Mouse (Mus musculus): ENCODE results near the gene Mlkl. TPM values are rescaled to one million over a fixed set of nuclear protein-coding genes. Genes with fewer than 3 reads are reported as not detected.
"Not testable (repeated sequence)": the region's sequence is repeated elsewhere in the genome, so short reads cannot be mapped to it uniquely, and the experiment has no call there.

Gene Mlkl
- polyA plus RNA-seq, 1 experiment from 2014 or later, result 5.9 TPM

DNA sequence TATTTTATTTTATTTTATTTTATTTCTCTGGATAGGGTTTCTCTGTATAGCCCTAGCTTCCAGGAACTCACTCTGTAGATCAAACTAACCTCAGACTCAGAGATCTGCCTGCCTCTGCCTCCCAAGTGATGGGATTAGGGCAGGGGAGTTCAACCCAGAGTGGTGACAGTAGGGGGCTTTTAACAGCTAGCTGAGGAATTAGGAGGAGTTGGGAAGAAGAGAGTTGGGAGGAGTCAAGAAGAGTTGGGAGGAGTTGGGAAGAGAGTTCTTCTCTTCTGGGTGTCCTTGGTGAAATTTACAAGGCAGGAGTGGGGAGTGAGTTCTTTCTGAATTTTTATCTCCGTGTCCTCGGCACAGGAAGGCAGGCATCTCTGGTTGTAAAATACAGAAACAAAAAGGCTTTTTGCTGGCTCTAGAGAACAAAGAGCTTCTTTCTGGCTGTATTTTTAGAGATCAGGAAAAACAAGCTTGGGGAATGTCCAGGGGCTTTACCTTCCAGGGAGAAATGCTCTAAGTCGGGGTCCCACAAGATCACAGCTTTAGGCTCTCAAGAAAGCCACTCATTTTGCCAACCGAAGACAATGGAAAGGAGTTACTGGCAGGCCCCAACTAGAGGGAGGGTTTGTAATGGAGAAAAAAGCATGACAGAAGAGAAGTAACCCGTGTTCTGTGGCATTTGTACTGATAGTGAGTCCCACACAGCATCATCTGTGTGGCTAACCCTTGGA lies 34.7 kb downstream of the Mlkl start:
- H3K4me1 ChIP-seq (replicated peaks; ENCODE audit: control insufficient read depth, insufficient read depth, low read length); H3K9ac ChIP-seq (ENCODE audit: low read length); H3K27ac ChIP-seq (ENCODE audit: low read length); H3K27me3 ChIP-seq (ENCODE audit: control insufficient read depth, insufficient read depth, low read depth, low read length); ATAC-seq (ENCODE audit: low read depth); H3K9me3 ChIP-seq (ENCODE audit: control insufficient read depth, low read length); H3K4me3 ChIP-seq (ENCODE audit: low read length); H3K36me3 ChIP-seq (ENCODE audit: control insufficient read depth, insufficient read depth, low read length); H3K4me2 ChIP-seq (ENCODE audit: low read depth, low read length): not testable (repeated sequence)
- WGBS, result 56% methylated on average over 5 of the region's 5 CpGs

DNA sequence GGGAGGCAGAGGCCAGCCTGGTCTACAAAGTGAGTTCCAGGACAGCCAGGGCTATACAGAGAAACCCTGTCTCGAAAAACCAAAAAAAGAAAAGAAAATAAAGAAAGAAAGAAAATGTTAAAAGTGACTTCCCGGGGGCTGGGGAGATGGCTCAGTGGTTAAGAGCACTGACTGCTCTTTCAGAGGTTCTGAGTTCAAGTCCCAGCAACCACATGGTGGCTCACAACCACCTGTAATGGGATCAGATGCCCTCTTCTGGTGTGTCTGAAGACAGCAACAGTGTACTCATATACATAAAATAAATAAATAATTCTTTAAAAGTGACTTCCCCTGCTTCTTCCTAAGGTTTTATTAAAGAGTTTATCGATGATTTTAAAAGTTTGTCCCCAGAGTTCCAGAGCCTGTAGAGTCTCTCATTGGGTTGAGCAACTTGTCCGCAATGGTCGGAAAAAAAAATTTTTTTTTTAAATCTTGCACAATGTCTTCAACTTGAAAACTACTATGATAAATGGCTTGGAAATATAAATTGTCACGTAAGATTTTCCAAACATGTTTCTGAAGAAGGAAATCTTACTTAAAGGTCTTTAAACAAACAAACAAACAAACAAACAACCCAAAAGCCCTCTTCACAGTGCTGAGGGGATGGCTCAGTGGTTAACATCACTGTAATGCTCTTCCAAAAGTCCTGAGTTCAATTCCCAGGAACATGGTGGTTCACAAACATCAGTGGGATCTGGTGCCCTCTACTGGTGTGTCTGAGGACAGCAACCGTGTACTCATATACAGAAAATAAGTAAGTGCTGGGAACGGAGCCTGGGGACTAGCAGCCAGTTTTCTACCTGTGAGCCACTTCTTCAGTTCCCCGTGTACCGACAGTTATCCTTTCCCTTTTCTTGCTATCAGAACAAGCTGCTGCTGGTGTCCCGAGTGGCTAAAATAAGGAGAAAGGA lies 37.1 kb downstream of the Mlkl start:
- H3K4me3 ChIP-seq (ENCODE audit: low read length), result peak overlapping the region; percentile 43
- H3K36me3 ChIP-seq (ENCODE audit: control insufficient read depth, insufficient read depth, low read length), result peaks cover 9% of the 10 kb centered on the region
- no peaks in the 10 kb centered on the region for H3K9me3 ChIP-seq (ENCODE audit: control insufficient read depth, low read length)
- H3K27me3 ChIP-seq (ENCODE audit: control insufficient read depth, insufficient read depth, low read depth, low read length), result no peaks in the 10 kb centered on the region
- H3K4me2 ChIP-seq (ENCODE audit: low read depth, low read length), result peak overlapping the region; percentile 59
- ATAC-seq (ENCODE audit: low read depth), result no peak
- H3K27ac ChIP-seq (ENCODE audit: low read length), result peak overlapping the region; percentile 82
- 56% methylated on average over 11 of the region's 11 CpGs for WGBS
- H3K4me1 ChIP-seq (replicated peaks; ENCODE audit: control insufficient read depth, insufficient read depth, low read length), result peaks cover 9% of the 10 kb centered on the region; the same call in 1 of the 2 replicates
- H3K9ac ChIP-seq (ENCODE audit: low read length), result peak overlapping the region; percentile 41; the same call in 1 of the 2 replicates

- H3K9ac ChIP-seq (ENCODE audit: low read length), result peak within 1 kb of the TSS; percentile 95
- peak within 1 kb of the TSS; percentile 77 for H3K4me3 ChIP-seq (ENCODE audit: low read length)
- no peaks in the 10 kb centered on the region for H3K9me3 ChIP-seq (ENCODE audit: control insufficient read depth, low read length)
- peak within 1 kb of the TSS; percentile 95 for H3K27ac ChIP-seq (ENCODE audit: low read length)
- no peaks in the 10 kb centered on the region for H3K27me3 ChIP-seq (ENCODE audit: control insufficient read depth, insufficient read depth, low read depth, low read length)
- peaks cover 9% of the 10 kb centered on the region for H3K36me3 ChIP-seq (ENCODE audit: control insufficient read depth, insufficient read depth, low read length)
- H3K4me1 ChIP-seq (replicated peaks; ENCODE audit: control insufficient read depth, insufficient read depth, low read length), result peaks cover 9% of the 10 kb centered on the region; the same call in 1 of the 2 replicates
- peak; percentile 99 for ATAC-seq (ENCODE audit: low read depth)
- under 1% methylated on average over 61 of the region's 67 CpGs for WGBS
- peak within 1 kb of the TSS; percentile 69 for H3K4me2 ChIP-seq (ENCODE audit: low read depth, low read length)
These were observed 38.0 kb downstream of the Mlkl start, which contains the start of gene Rfwd3 for GRCm38 (mm10) chr8:111299821-111300568. Rfwd3 (minus strand) TSS chr8:111300222.

GRCm38 (mm10) chr8:111299363-111299820 lies 38.6 kb downstream of the Mlkl start:
- H3K27me3 ChIP-seq (ENCODE audit: control insufficient read depth, insufficient read depth, low read depth, low read length), result no peaks in the 10 kb centered on the region
- H3K27ac ChIP-seq (ENCODE audit: low read length), result peak overlapping the region; percentile 95
- H3K9ac ChIP-seq (ENCODE audit: low read length), result peak overlapping the region; percentile 95
- H3K9me3 ChIP-seq (ENCODE audit: control insufficient read depth, low read length), result no peaks in the 10 kb centered on the region
- peak; percentile 4; the same call in 1 of the 2 replicates for ATAC-seq (ENCODE audit: low read depth)
- peaks cover 10% of the 10 kb centered on the region for H3K36me3 ChIP-seq (ENCODE audit: control insufficient read depth, insufficient read depth, low read length)
- peaks cover 9% of the 10 kb centered on the region; the same call in 1 of the 2 replicates for H3K4me1 ChIP-seq (replicated peaks; ENCODE audit: control insufficient read depth, insufficient read depth, low read length)
- peak overlapping the region; percentile 69 for H3K4me2 ChIP-seq (ENCODE audit: low read depth, low read length)
- WGBS, result under 1% methylated on average over 28 of the region's 28 CpGs
- H3K4me3 ChIP-seq (ENCODE audit: low read length), result peak overlapping the region; percentile 77

DNA sequence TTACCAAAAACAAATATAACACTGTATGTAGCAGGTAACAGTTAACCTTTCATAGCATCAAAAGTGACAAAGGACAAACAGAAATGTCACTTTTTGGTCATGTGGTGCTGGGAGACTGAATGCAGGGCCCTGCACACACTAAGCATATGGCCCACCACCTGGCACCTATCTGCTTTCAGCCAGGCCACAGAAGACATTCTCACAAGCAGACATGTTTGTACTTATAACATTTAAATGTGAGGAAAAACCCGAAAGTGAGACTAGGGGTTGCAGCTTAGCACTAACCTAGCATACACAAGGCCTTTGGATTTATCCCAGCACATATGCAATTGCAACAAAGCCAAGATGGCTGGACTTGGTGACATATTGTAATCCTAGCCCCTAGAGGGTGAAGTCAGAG lies 40.0 kb downstream of the Mlkl start:
- no peaks in the 10 kb centered on the region for H3K9me3 ChIP-seq (ENCODE audit: control insufficient read depth, low read length)
- H3K9ac ChIP-seq (ENCODE audit: low read length), result no peak overlapping the region
- peaks cover 22% of the 10 kb centered on the region for H3K36me3 ChIP-seq (ENCODE audit: control insufficient read depth, insufficient read depth, low read length)
- H3K27ac ChIP-seq (ENCODE audit: low read length), result no peak overlapping the region
- H3K27me3 ChIP-seq (ENCODE audit: control insufficient read depth, insufficient read depth, low read depth, low read length), result no peaks in the 10 kb centered on the region
- no peak overlapping the region; the same call in 1 of the 2 replicates for H3K4me2 ChIP-seq (ENCODE audit: low read depth, low read length)
- H3K4me3 ChIP-seq (ENCODE audit: low read length), result no peak overlapping the region
- ATAC-seq (ENCODE audit: low read depth), result no peak
- WGBS, result 55% methylated on average over 1 of the region's 1 CpGs
- H3K4me1 ChIP-seq (replicated peaks; ENCODE audit: control insufficient read depth, insufficient read depth, low read length), result peaks cover 9% of the 10 kb centered on the region; the same call in 1 of the 2 replicates

DNA sequence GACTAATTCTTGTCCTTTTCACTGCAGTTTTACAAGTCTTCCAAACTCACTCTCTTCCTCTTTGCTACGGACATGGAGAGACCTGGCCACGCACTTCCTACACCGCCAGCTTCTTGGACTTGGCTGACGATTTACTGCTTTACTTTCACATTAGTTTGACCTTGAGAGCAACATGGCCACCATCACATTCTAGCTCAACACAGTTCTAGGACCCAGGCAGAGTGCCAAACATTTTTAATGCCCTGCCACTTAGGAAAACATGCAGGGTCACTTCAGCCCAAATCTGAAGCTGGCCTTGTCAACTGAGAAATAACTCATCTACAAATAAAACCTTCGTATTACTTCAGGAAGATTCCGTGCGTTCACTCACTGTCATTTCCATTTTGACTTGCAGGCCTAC lies 46.2 kb downstream of the Mlkl start:
- Histone ChIP-seq H3K4me2 (ENCODE audit: low read depth, low read length) (no peak overlapping the region), H3K4me1 (replicated peaks; ENCODE audit: control insufficient read depth, insufficient read depth, low read length) (no peaks in the 10 kb centered on the region), H3K4me3 (ENCODE audit: low read length) (no peak overlapping the region), H3K27me3 (ENCODE audit: control insufficient read depth, insufficient read depth, low read depth, low read length) (no peaks in the 10 kb centered on the region), H3K36me3 (ENCODE audit: control insufficient read depth, insufficient read depth, low read length) (peaks cover 47% of the 10 kb centered on the region), H3K9me3 (ENCODE audit: control insufficient read depth, low read length) (no peaks in the 10 kb centered on the region), H3K9ac (ENCODE audit: low read length) (no peak overlapping the region), H3K27ac (ENCODE audit: low read length) (no peak overlapping the region)
- WGBS, result 78% methylated on average over 7 of the region's 7 CpGs
- no peak for ATAC-seq (ENCODE audit: low read depth)

- no peak for ATAC-seq (ENCODE audit: low read depth)
- no peaks in the 10 kb centered on the region for H3K9me3 ChIP-seq (ENCODE audit: control insufficient read depth, low read length)
- H3K27me3 ChIP-seq (ENCODE audit: control insufficient read depth, insufficient read depth, low read depth, low read length), result no peaks in the 10 kb centered on the region
- no peak overlapping the region for H3K9ac ChIP-seq (ENCODE audit: low read length)
- H3K4me1 ChIP-seq (replicated peaks; ENCODE audit: control insufficient read depth, insufficient read depth, low read length), result no peaks in the 10 kb centered on the region
- H3K27ac ChIP-seq (ENCODE audit: low read length), result no peak overlapping the region
- 92% methylated on average over 7 of the region's 7 CpGs for WGBS
- H3K36me3 ChIP-seq (ENCODE audit: control insufficient read depth, insufficient read depth, low read length), result peaks cover 52% of the 10 kb centered on the region
- no peak overlapping the region for H3K4me3 ChIP-seq (ENCODE audit: low read length)
- no peak overlapping the region for H3K4me2 ChIP-seq (ENCODE audit: low read depth, low read length)
These were observed 47.4 kb downstream of the Mlkl start for GRCm38 (mm10) chr8:111290586-111290985.

- WGBS, result 62% methylated on average over 4 of the region's 4 CpGs
These were observed 52.4 kb downstream of the Mlkl start for GRCm38 (mm10) chr8:111285603-111286002.

More at GRCm38 (mm10) chr8:111285603-111286002, 52.4 kb downstream of the Mlkl start:
- H3K27ac ChIP-seq (ENCODE audit: low read length), result no peak overlapping the region
- H3K36me3 ChIP-seq (ENCODE audit: control insufficient read depth, insufficient read depth, low read length), result peaks cover 58% of the 10 kb centered on the region
- H3K4me3 ChIP-seq (ENCODE audit: low read length), result no peak overlapping the region
- H3K4me1 ChIP-seq (replicated peaks; ENCODE audit: control insufficient read depth, insufficient read depth, low read length), result no peaks in the 10 kb centered on the region
- H3K9ac ChIP-seq (ENCODE audit: low read length), result no peak overlapping the region
- H3K27me3 ChIP-seq (ENCODE audit: control insufficient read depth, insufficient read depth, low read depth, low read length), result no peaks in the 10 kb centered on the region
- no peaks in the 10 kb centered on the region for H3K9me3 ChIP-seq (ENCODE audit: control insufficient read depth, low read length)
- no peak for ATAC-seq (ENCODE audit: low read depth)
- H3K4me2 ChIP-seq (ENCODE audit: low read depth, low read length), result no peak overlapping the region

All from lung, embryonic 16.5 days (tissue).